Mouse (Mus musculus): Measurements from ENCODE around the gene Kif5c. TPM values are rescaled to one million over a fixed set of nuclear protein-coding genes. Genes with fewer than 3 reads are reported as not detected.

Kif5c gene
- polyA plus RNA-seq, 1 experiment, result not detected

DNA sequence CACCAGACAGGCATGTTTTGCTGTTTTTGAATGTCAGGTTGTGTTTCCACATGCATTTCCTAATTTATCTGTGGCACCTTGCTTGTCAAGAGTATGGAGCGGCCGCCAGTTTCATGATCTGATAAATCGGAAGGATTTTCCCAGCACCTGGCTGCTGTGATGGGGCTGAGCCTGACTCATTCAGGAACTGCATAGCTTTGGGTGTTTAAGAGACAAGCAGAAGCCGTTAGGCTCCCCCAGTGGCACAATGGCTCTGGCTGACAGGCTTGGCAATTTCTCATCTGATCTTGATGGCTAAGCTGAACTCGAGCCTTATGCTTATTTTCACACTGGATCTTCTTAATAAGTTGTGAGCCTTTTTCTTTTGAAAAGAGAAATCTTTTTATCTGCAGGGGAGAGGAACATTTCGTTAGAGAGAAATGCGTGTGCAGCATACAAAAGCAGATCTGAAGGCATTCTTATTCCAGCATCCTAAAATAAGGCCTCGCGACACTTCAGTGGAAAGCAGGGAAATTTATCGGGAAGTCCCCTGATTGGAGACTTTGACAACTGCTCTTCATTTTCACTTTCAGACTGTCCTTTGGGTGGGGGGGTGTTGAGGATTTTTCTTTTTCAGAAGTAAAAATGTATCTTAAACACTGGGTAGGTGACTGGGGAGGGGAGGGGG is 132.6 kb downstream of the Kif5c start:
- Histone ChIP-seq H3K36me3 (ENCODE audit: control insufficient read depth) (no peaks in the 10 kb centered on the region), H3K4me1 (ENCODE audit: control insufficient read depth) (no peaks in the 10 kb centered on the region), H3K27me3 (ENCODE audit: control insufficient read depth) (no peaks in the 10 kb centered on the region), H3K9me3 (ENCODE audit: control insufficient read depth, low read length) (no peaks in the 10 kb centered on the region), H3K4me3 (replicated peaks) (no peak overlapping the region)
- TF ChIP-seq GATA1 (IDR thresholded peaks at IDR 0.05; ENCODE audit: low read length) (no peak), TAL1 (IDR thresholded peaks at IDR 0.05; ENCODE audit: low read length) (no peak)

DNA sequence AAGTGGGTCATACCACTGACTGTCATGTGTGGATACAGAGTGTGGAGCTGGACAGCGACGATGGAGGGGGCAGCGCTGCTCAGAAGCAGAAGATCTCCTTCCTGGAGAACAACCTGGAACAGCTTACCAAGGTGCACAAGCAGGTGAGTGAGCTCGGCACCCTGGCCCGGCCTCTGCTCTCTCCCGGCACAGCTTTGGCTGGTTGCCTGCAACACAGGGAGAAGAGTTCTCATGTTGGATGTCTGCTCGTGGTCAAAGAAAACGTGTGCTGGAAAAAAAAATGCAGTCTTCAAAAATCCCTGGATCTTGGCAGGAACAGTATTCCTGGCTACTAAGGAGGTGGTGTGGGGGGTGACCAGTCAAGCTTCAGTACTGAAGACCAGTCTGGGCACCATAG is 133.1 kb downstream of the Kif5c start:
- no peaks in the 10 kb centered on the region for H3K36me3 ChIP-seq (ENCODE audit: control insufficient read depth)
- TF ChIP-seq GATA1 (IDR thresholded peaks at IDR 0.05; ENCODE audit: low read length) (no peak), TAL1 (IDR thresholded peaks at IDR 0.05; ENCODE audit: low read length) (no peak)
- no peak overlapping the region for H3K4me3 ChIP-seq (replicated peaks)
- no peaks in the 10 kb centered on the region for H3K27me3 ChIP-seq (ENCODE audit: control insufficient read depth)
- no peaks in the 10 kb centered on the region for H3K9me3 ChIP-seq (ENCODE audit: control insufficient read depth, low read length)
- no peaks in the 10 kb centered on the region for H3K4me1 ChIP-seq (ENCODE audit: control insufficient read depth)

GRCm38 (mm10) chr2:49753062-49753461 is 134.0 kb downstream of the Kif5c start:
- no peak overlapping the region for H3K4me3 ChIP-seq (replicated peaks)
- no peaks in the 10 kb centered on the region for H3K27me3 ChIP-seq (ENCODE audit: control insufficient read depth)
- H3K9me3 ChIP-seq (ENCODE audit: control insufficient read depth, low read length), result no peaks in the 10 kb centered on the region
- no peaks in the 10 kb centered on the region for H3K4me1 ChIP-seq (ENCODE audit: control insufficient read depth)
- no peak for TF ChIP-seq TAL1 (IDR thresholded peaks at IDR 0.05; ENCODE audit: low read length)
- TF ChIP-seq GATA1 (IDR thresholded peaks at IDR 0.05; ENCODE audit: low read length), result no peak
- no peaks in the 10 kb centered on the region for H3K36me3 ChIP-seq (ENCODE audit: control insufficient read depth)

DNA sequence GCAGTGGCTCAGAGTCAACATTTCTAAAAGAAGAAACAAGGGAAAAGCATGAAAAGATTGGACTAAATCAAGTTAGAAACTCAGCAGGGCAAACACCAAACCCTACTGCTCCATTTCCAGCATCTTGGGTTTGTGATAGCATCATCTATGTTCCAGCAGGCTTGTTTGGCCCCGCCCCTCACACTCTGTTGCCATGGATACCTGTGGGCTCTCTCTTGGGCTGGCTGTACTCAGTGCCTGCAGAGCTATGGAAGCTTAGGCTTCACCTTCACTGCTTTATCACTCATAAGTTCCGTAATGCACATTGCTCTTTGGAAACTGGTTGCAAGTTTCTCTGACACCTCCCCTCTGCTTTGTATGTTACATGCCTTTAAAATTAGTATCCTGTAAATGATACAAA is 136.0 kb downstream of the Kif5c start:
- H3K4me3 ChIP-seq (replicated peaks), result no peak overlapping the region
- no peaks in the 10 kb centered on the region for H3K27me3 ChIP-seq (ENCODE audit: control insufficient read depth)
- H3K9me3 ChIP-seq (ENCODE audit: control insufficient read depth, low read length), result no peaks in the 10 kb centered on the region
- TF ChIP-seq TAL1 (IDR thresholded peaks at IDR 0.05; ENCODE audit: low read length) (no peak), GATA1 (IDR thresholded peaks at IDR 0.05; ENCODE audit: low read length) (no peak)
- H3K4me1 ChIP-seq (ENCODE audit: control insufficient read depth), result no peaks in the 10 kb centered on the region
- H3K36me3 ChIP-seq (ENCODE audit: control insufficient read depth), result no peaks in the 10 kb centered on the region

- H3K4me1 ChIP-seq (ENCODE audit: control insufficient read depth), result no peaks in the 10 kb centered on the region
- H3K9me3 ChIP-seq (ENCODE audit: control insufficient read depth, low read length), result no peaks in the 10 kb centered on the region
- no peak overlapping the region for H3K4me3 ChIP-seq (replicated peaks)
- no peaks in the 10 kb centered on the region for H3K36me3 ChIP-seq (ENCODE audit: control insufficient read depth)
- no peak for TF ChIP-seq GATA1 (IDR thresholded peaks at IDR 0.05; ENCODE audit: low read length)
- no peak for TF ChIP-seq TAL1 (IDR thresholded peaks at IDR 0.05; ENCODE audit: low read length)
- H3K27me3 ChIP-seq (ENCODE audit: control insufficient read depth), result no peaks in the 10 kb centered on the region
Observed at GRCm38 (mm10) chr2:49757616-49758015, 138.5 kb downstream of the Kif5c start.

GRCm38 (mm10) chr2:49764331-49764946 is 145.3 kb downstream of the Kif5c start:
- peaks cover 4% of the 10 kb centered on the region; the same call in 1 of the 2 replicates for H3K4me1 ChIP-seq (ENCODE audit: control insufficient read depth)
- TF ChIP-seq TAL1 (IDR thresholded peaks at IDR 0.05; ENCODE audit: low read length) (no peak), GATA1 (IDR thresholded peaks at IDR 0.05; ENCODE audit: low read length) (no peak)
- H3K36me3 ChIP-seq (ENCODE audit: control insufficient read depth), result no peaks in the 10 kb centered on the region
- H3K9me3 ChIP-seq (ENCODE audit: control insufficient read depth, low read length), result no peaks in the 10 kb centered on the region
- H3K4me3 ChIP-seq (replicated peaks), result no peak overlapping the region
- no peaks in the 10 kb centered on the region for H3K27me3 ChIP-seq (ENCODE audit: control insufficient read depth)

GRCm38 (mm10) chr2:49768916-49769315 is 149.8 kb downstream of the Kif5c start:
- no peak for TF ChIP-seq GATA1 (IDR thresholded peaks at IDR 0.05; ENCODE audit: low read length)
- no peak for TF ChIP-seq TAL1 (IDR thresholded peaks at IDR 0.05; ENCODE audit: low read length)
- no peaks in the 10 kb centered on the region for H3K27me3 ChIP-seq (ENCODE audit: control insufficient read depth)
- H3K9me3 ChIP-seq (ENCODE audit: control insufficient read depth, low read length), result no peaks in the 10 kb centered on the region
- H3K4me1 ChIP-seq (ENCODE audit: control insufficient read depth), result peaks cover 41% of the 10 kb centered on the region
- no peaks in the 10 kb centered on the region for H3K36me3 ChIP-seq (ENCODE audit: control insufficient read depth)
- H3K4me3 ChIP-seq (replicated peaks), result no peak overlapping the region

- Histone ChIP-seq H3K4me1 (ENCODE audit: control insufficient read depth) (peaks cover 51% of the 10 kb centered on the region), H3K27me3 (ENCODE audit: control insufficient read depth) (no peaks in the 10 kb centered on the region), H3K4me3 (replicated peaks) (no peak overlapping the region), H3K9me3 (ENCODE audit: control insufficient read depth, low read length) (no peaks in the 10 kb centered on the region), H3K36me3 (ENCODE audit: control insufficient read depth) (no peaks in the 10 kb centered on the region)
- TF ChIP-seq TAL1 (IDR thresholded peaks at IDR 0.05; ENCODE audit: low read length), result no peak
- no peak for TF ChIP-seq GATA1 (IDR thresholded peaks at IDR 0.05; ENCODE audit: low read length)
Observed at GRCm38 (mm10) chr2:49770440-49770839, 151.3 kb downstream of the Kif5c start.

GRCm38 (mm10) chr2:49771172-49771571 is 152.1 kb downstream of the Kif5c start:
- Histone ChIP-seq H3K36me3 (ENCODE audit: control insufficient read depth) (no peaks in the 10 kb centered on the region), H3K27me3 (ENCODE audit: control insufficient read depth) (no peaks in the 10 kb centered on the region), H3K4me1 (ENCODE audit: control insufficient read depth) (peaks cover 55% of the 10 kb centered on the region), H3K4me3 (replicated peaks) (no peak overlapping the region), H3K9me3 (ENCODE audit: control insufficient read depth, low read length) (no peaks in the 10 kb centered on the region)
- no peak for TF ChIP-seq GATA1 (IDR thresholded peaks at IDR 0.05; ENCODE audit: low read length)
- TF ChIP-seq TAL1 (IDR thresholded peaks at IDR 0.05; ENCODE audit: low read length), result no peak

All from erythroblast, embryonic 14.5 days (primary cell).